Mouse (Mus musculus): Measurements from ENCODE around the gene Fndc3a. TPM values are rescaled to one million over a fixed set of nuclear protein-coding genes. Genes with fewer than 3 reads are reported as not detected.
A peak's percentile ranks its signal among the peaks of the same experiment; 100 is the strongest.

Gene Fndc3a
- total and polyA plus RNA-seq, 2 experiments, result 27.9 to 36.9 TPM

GRCm38 (mm10) chr14:72711130-72711529 is 1.3 kb upstream of the Fndc3a start:
- Histone ChIP-seq H3K36me3 (ENCODE audit: control insufficient read depth, insufficient read depth, low read length) (no peaks in the 10 kb centered on the region), H3K27ac (replicated peaks; ENCODE audit: insufficient read depth, low read depth, low read length) (no peak overlapping the region), H3K79me2 (ENCODE audit: control insufficient read depth, insufficient read depth, low read length) (peaks cover 6% of the 10 kb centered on the region; the same call in 1 of the 2 replicates), H3K9ac (ENCODE audit: low read depth, low read length) (no peak overlapping the region), H3K27me3 (ENCODE audit: control insufficient read depth, insufficient read depth, low read length) (no peaks in the 10 kb centered on the region), H3K4me3 (ENCODE audit: insufficient read depth, low read depth, low read length) (no peak overlapping the region; the same call in 1 of the 2 replicates), H3K4me1 (ENCODE audit: control insufficient read depth, insufficient read depth, low read length) (peaks cover 4% of the 10 kb centered on the region; the same call in 1 of the 2 replicates)
- TF ChIP-seq CTCF (IDR thresholded peaks at IDR 0.05; ENCODE audit: low read depth, low read length) (no peak), POLR2A (IDR thresholded peaks at IDR 0.05; ENCODE audit: extremely low read depth, insufficient read depth, low read length) (no peak)
- peak; percentile 7 for DNase-seq (ENCODE audit: extremely low read depth, low read depth, low spot score)
- WGBS, result 62% methylated on average over 4 of the region's 4 CpGs

GRCm38 (mm10) chr14:72710341-72711027 is 681 bp upstream of the Fndc3a start:
- H3K79me2 ChIP-seq (ENCODE audit: control insufficient read depth, insufficient read depth, low read length), result peaks cover 8% of the 10 kb centered on the region; the same call in 1 of the 2 replicates
- H3K4me1 ChIP-seq (ENCODE audit: control insufficient read depth, insufficient read depth, low read length), result peaks cover 4% of the 10 kb centered on the region; the same call in 1 of the 2 replicates
- H3K36me3 ChIP-seq (ENCODE audit: control insufficient read depth, insufficient read depth, low read length), result no peaks in the 10 kb centered on the region
- peak; percentile 24 for DNase-seq (ENCODE audit: extremely low read depth, low read depth, low spot score)
- peak overlapping the region; percentile 70 for H3K4me3 ChIP-seq (ENCODE audit: insufficient read depth, low read depth, low read length)
- TF ChIP-seq POLR2A (IDR thresholded peaks at IDR 0.05; ENCODE audit: extremely low read depth, insufficient read depth, low read length) (no peak), CTCF (IDR thresholded peaks at IDR 0.05; ENCODE audit: low read depth, low read length) (no peak)
- peak overlapping the region; percentile 96 for H3K9ac ChIP-seq (ENCODE audit: low read depth, low read length)
- 2% methylated on average over 38 of the region's 38 CpGs for WGBS
- H3K27ac ChIP-seq (replicated peaks; ENCODE audit: insufficient read depth, low read depth, low read length), result peak overlapping the region; percentile 50; the same call in 1 of the 2 replicates
- no peaks in the 10 kb centered on the region for H3K27me3 ChIP-seq (ENCODE audit: control insufficient read depth, insufficient read depth, low read length)

- H3K4me3 ChIP-seq (ENCODE audit: insufficient read depth, low read depth, low read length), result peak overlapping the region; percentile 70
- H3K9ac ChIP-seq (ENCODE audit: low read depth, low read length), result peak overlapping the region; percentile 96
- no peaks in the 10 kb centered on the region for H3K27me3 ChIP-seq (ENCODE audit: control insufficient read depth, insufficient read depth, low read length)
- H3K4me1 ChIP-seq (ENCODE audit: control insufficient read depth, insufficient read depth, low read length), result peaks cover 4% of the 10 kb centered on the region; the same call in 1 of the 2 replicates
- peak; percentile 50 for DNase-seq (ENCODE audit: extremely low read depth, low read depth, low spot score)
- H3K79me2 ChIP-seq (ENCODE audit: control insufficient read depth, insufficient read depth, low read length), result peaks cover 10% of the 10 kb centered on the region; the same call in 1 of the 2 replicates
- WGBS, result under 1% methylated on average over 65 of the region's 70 CpGs
- TF ChIP-seq CTCF (IDR thresholded peaks at IDR 0.05; ENCODE audit: low read depth, low read length) (peak; percentile 23; the same call in 1 of the 2 replicates), POLR2A (IDR thresholded peaks at IDR 0.05; ENCODE audit: extremely low read depth, insufficient read depth, low read length) (no peak)
- H3K36me3 ChIP-seq (ENCODE audit: control insufficient read depth, insufficient read depth, low read length), result no peaks in the 10 kb centered on the region
- H3K27ac ChIP-seq (replicated peaks; ENCODE audit: insufficient read depth, low read depth, low read length), result peak overlapping the region; percentile 89
Observed at GRCm38 (mm10) chr14:72709091-72709709, 603 bp downstream of the Fndc3a start.

GRCm38 (mm10) chr14:72708581-72708991 is 1.2 kb downstream of the Fndc3a start:
- no peak for TF ChIP-seq CTCF (IDR thresholded peaks at IDR 0.05; ENCODE audit: low read depth, low read length)
- no peak for TF ChIP-seq POLR2A (IDR thresholded peaks at IDR 0.05; ENCODE audit: extremely low read depth, insufficient read depth, low read length)
- Histone ChIP-seq H3K9ac (ENCODE audit: low read depth, low read length) (0 out of 2 replicates have a peak overlapping the region, but pooled peaks have one; percentile 10), H3K36me3 (ENCODE audit: control insufficient read depth, insufficient read depth, low read length) (no peaks in the 10 kb centered on the region), H3K27ac (replicated peaks; ENCODE audit: insufficient read depth, low read depth, low read length) (no peak overlapping the region), H3K4me3 (ENCODE audit: insufficient read depth, low read depth, low read length) (0 out of 2 replicates have a peak overlapping the region, but pooled peaks have one; percentile 70), H3K79me2 (ENCODE audit: control insufficient read depth, insufficient read depth, low read length) (peaks cover 10% of the 10 kb centered on the region; the same call in 1 of the 2 replicates), H3K4me1 (ENCODE audit: control insufficient read depth, insufficient read depth, low read length) (peaks cover 4% of the 10 kb centered on the region; the same call in 1 of the 2 replicates), H3K27me3 (ENCODE audit: control insufficient read depth, insufficient read depth, low read length) (no peaks in the 10 kb centered on the region)
- peak; percentile 19 for DNase-seq (ENCODE audit: extremely low read depth, low read depth, low spot score)
- 13% methylated on average over 11 of the region's 11 CpGs for WGBS

GRCm38 (mm10) chr14:72700056-72700455 is 9.7 kb downstream of the Fndc3a start:
- no peaks in the 10 kb centered on the region for H3K27me3 ChIP-seq (ENCODE audit: control insufficient read depth, insufficient read depth, low read length)
- no peak overlapping the region for H3K9ac ChIP-seq (ENCODE audit: low read depth, low read length)
- no peak for DNase-seq (ENCODE audit: extremely low read depth, low read depth, low spot score)
- H3K79me2 ChIP-seq (ENCODE audit: control insufficient read depth, insufficient read depth, low read length), result peaks cover 3% of the 10 kb centered on the region; the same call in 1 of the 2 replicates
- H3K36me3 ChIP-seq (ENCODE audit: control insufficient read depth, insufficient read depth, low read length), result no peaks in the 10 kb centered on the region
- no peak overlapping the region for H3K27ac ChIP-seq (replicated peaks; ENCODE audit: insufficient read depth, low read depth, low read length)
- H3K4me1 ChIP-seq (ENCODE audit: control insufficient read depth, insufficient read depth, low read length), result no peaks in the 10 kb centered on the region
- TF ChIP-seq POLR2A (IDR thresholded peaks at IDR 0.05; ENCODE audit: extremely low read depth, insufficient read depth, low read length) (no peak), CTCF (IDR thresholded peaks at IDR 0.05; ENCODE audit: low read depth, low read length) (no peak)
- WGBS, result 91% methylated on average over 5 of the region's 5 CpGs
- H3K4me3 ChIP-seq (ENCODE audit: insufficient read depth, low read depth, low read length), result no peak overlapping the region
